Mouse (Mus musculus) cerebellum, adult 2 months (tissue): Measurements from ENCODE around the gene Kcnh1.

ENCODE experiments used
- CTCF ChIP-seq: fragments of 200-500 bp; IDR thresholded peaks from 2 replicates; pipeline ENCODE4 v1.5.1; 2011; ENCODE audit warnings: low read depth, mild to moderate bottlenecking, control low read depth, low read length, moderate library complexity, borderline replicate concordance; ENCODE audit not compliant: insufficient read depth
- POLR2A ChIP-seq: fragments of 200-500 bp; IDR thresholded peaks from 2 replicates; pipeline ENCODE4 v1.6.1; 2011; ENCODE audit warnings: low read length, control low read depth, borderline replicate concordance; ENCODE audit not compliant: insufficient read depth

DNA sequence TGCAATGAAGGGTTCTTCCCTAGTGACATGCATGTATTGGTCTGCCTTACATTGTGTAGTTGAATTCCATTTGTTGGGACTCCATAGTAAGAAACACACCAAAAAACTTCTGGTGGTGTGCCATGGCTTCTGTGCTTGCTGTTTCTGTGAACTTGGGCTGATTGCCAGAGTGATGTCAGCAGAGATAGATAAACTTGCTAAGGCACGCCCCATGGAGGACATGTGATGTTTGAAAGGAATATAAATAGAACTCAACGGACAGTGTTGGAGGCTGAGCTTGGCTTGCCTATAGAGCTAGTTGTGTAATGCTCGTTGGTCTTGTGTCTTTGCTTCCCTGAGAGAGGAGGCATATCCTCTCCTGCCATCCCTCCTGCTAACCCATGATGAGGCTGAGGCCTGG lies 10.7 kb upstream of the Kcnh1 start:
- TF ChIP-seq POLR2A (no peak), CTCF (no peak)
